8 mouse cellular contexts compared by ENCODE assay signal in genomic region chr9:88522569-88523334, GRCm38 (mm10). TPM values are rescaled to one million over a fixed set of nuclear protein-coding genes. Genes with fewer than 3 reads are reported as not detected.
DNase-seq lines count a peak whose midpoint lies in the region; ATAC-seq and TF ChIP-seq lines count a peak whose summit lies in the region.

No protein-coding gene starts in this region.

- ATAC-seq in CD4-positive, CD25-positive, alpha-beta regulatory T cell, adult 4 months: peak; percentile 91
- ATAC-seq in heart, embryonic 15.5 days (replicated peaks; ENCODE audit: insufficient number of reproducible peaks, insufficient read depth, low FRiP score, low read depth): peak; percentile 92
- peak; percentile 91 for ATAC-seq in liver, embryonic 14.5 days (ENCODE audit: insufficient read depth)
- peak; percentile 84 for ATAC-seq in neural tube, embryonic 11.5 days (ENCODE audit: insufficient read depth, low FRiP score, low TSS enrichment)
- ATAC-seq in stomach, postnatal 0 days (ENCODE audit: low FRiP score, low TSS enrichment): peak; percentile 96

- TF ChIP-seq CTCF in liver, embryonic 14.5 days (IDR thresholded peaks at IDR 0.05; ENCODE audit: low read depth): peak; percentile 77
- TF ChIP-seq CTCF in stomach, postnatal 0 days (IDR thresholded peaks at IDR 0.05; ENCODE audit: low read depth): peak; percentile 69

- TF ChIP-seq EP300 in liver, embryonic 14.5 days (IDR thresholded peaks at IDR 0.05; ENCODE audit: low read depth): peak; percentile 25
- TF ChIP-seq EP300 in stomach, postnatal 0 days (optimal IDR thresholded peaks at IDR 0.05): peak; percentile 88

- H3K9ac ChIP-seq in heart, embryonic 15.5 days: peak overlapping the region; percentile 87
- peak overlapping the region; percentile 98 for H3K9ac ChIP-seq in liver, embryonic 14.5 days (replicated peaks)
- peak overlapping the region; percentile 94 for H3K9ac ChIP-seq in neural tube, embryonic 11.5 days (ENCODE audit: low read length)
- peak overlapping the region; percentile 86 for H3K9ac ChIP-seq in stomach, postnatal 0 days (ENCODE audit: low read length)

- peaks cover 19% of the 10 kb centered on the region for H3K4me1 ChIP-seq in forebrain, embryonic 10.5 days
- peaks cover 11% of the 10 kb centered on the region for H3K4me1 ChIP-seq in heart, embryonic 15.5 days (replicated peaks)
- peaks cover 0 to 7% of the 10 kb centered on the region in 2 experiments; a peak in 3 of 4 replicates for H3K4me1 ChIP-seq in liver, embryonic 14.5 days (replicated peaks; ENCODE audit: control insufficient read depth in 2 of 2, insufficient read depth in 2 of 2, low read length in 1 of 2)
- H3K4me1 ChIP-seq in neural tube, embryonic 11.5 days (ENCODE audit: control insufficient read depth, insufficient read depth, low read length): peaks cover 9% of the 10 kb centered on the region
- no peaks in the 10 kb centered on the region for H3K4me1 ChIP-seq in stomach, postnatal 0 days (replicated peaks; ENCODE audit: control insufficient read depth, insufficient read depth)

- peak overlapping the region; percentile 98 for H3K27ac ChIP-seq in forebrain, embryonic 10.5 days
- peak overlapping the region; percentile 89 for H3K27ac ChIP-seq in heart, embryonic 15.5 days
- peak overlapping the region; percentile 92 for H3K27ac ChIP-seq in liver, embryonic 14.5 days
- H3K27ac ChIP-seq in neural tube, embryonic 11.5 days (ENCODE audit: low read depth, low read length): peak overlapping the region; percentile 86
- peak overlapping the region; percentile 89 for H3K27ac ChIP-seq in stomach, postnatal 0 days (replicated peaks)

- DNase-seq in c-Kit-negative CD71-positive TER-119-positive erythroid progenitor cells, embryonic 14.5 days (ENCODE audit: low read depth, low spot score): peak; percentile 98
- peak; percentile 97 for DNase-seq in forebrain, embryonic 10.5 days (ENCODE audit: extremely low spot score, low spot score)
- peak; percentile 97 to 99 for DNase-seq in kidney, postnatal 25 days
- DNase-seq in liver, embryonic 14.5 days (ENCODE audit: low read depth in 3 of 3, low spot score in 3 of 3): peak; percentile 96 to 97 (median 97)
- DNase-seq in neural tube, embryonic 11.5 days (ENCODE audit: low spot score): peak; percentile 97
- DNase-seq in stomach, postnatal 0 days (ENCODE audit: low spot score): peak; percentile 97

- H3K36me3 ChIP-seq in forebrain, embryonic 10.5 days (replicated peaks): peaks cover 25% of the 10 kb centered on the region
- H3K36me3 ChIP-seq in heart, embryonic 15.5 days: peaks cover 17% of the 10 kb centered on the region; the same call in 1 of the 2 replicates
- H3K36me3 ChIP-seq in liver, embryonic 14.5 days (replicated peaks; ENCODE audit: control insufficient read depth, insufficient read depth, low read depth): peaks cover 14% of the 10 kb centered on the region
- H3K36me3 ChIP-seq in neural tube, embryonic 11.5 days (ENCODE audit: control insufficient read depth, insufficient read depth, low read length): 0 out of 2 replicates have a peak, but pooled peaks cover 2% of the 10 kb centered on the region
- 0 out of 2 replicates have a peak, but pooled peaks cover 3% of the 10 kb centered on the region for H3K36me3 ChIP-seq in stomach, postnatal 0 days (ENCODE audit: control insufficient read depth, insufficient read depth, low read length)

- peak overlapping the region; percentile 69 for H3K4me3 ChIP-seq in forebrain, embryonic 10.5 days
- peak overlapping the region; percentile 81 for H3K4me3 ChIP-seq in heart, embryonic 15.5 days
- H3K4me3 ChIP-seq in liver, embryonic 14.5 days (ENCODE audit: insufficient read depth in 1 of 2, low read depth in 2 of 2, low read length in 2 of 2): peak overlapping the region; percentile 92 to 99
- H3K4me3 ChIP-seq in neural tube, embryonic 11.5 days (ENCODE audit: low read depth, low read length): peak overlapping the region; percentile 68
- peak overlapping the region; percentile 79 for H3K4me3 ChIP-seq in stomach, postnatal 0 days (ENCODE audit: low read depth, low read length)

- peak overlapping the region; percentile 80 for H3K4me2 ChIP-seq in heart, embryonic 15.5 days
- H3K4me2 ChIP-seq in liver, embryonic 14.5 days (ENCODE audit: low read depth): peak overlapping the region; percentile 98
- peak overlapping the region; percentile 83 for H3K4me2 ChIP-seq in neural tube, embryonic 11.5 days (ENCODE audit: low read depth)
- peak overlapping the region; percentile 69 for H3K4me2 ChIP-seq in stomach, postnatal 0 days (replicated peaks; ENCODE audit: low read depth)

- under 1% methylated on average over 69 of the region's 69 CpGs for WGBS in forebrain, embryonic 10.5 days
- WGBS in heart, embryonic 15.5 days: under 1% methylated on average over 69 of the region's 69 CpGs
- under 1% methylated on average over 69 of the region's 69 CpGs for WGBS in liver, embryonic 14.5 days (ENCODE audit: insufficient replicate concordance)
- WGBS in neural tube, embryonic 11.5 days: under 1% methylated on average over 69 of the region's 69 CpGs
- WGBS in stomach, postnatal 0 days: under 1% methylated on average over 68 of the region's 69 CpGs

- H3K27me3 ChIP-seq in forebrain, embryonic 10.5 days (ENCODE audit: poor library complexity, severe bottlenecking): no peaks in the 10 kb centered on the region
- no peaks in the 10 kb centered on the region for H3K27me3 ChIP-seq in heart, embryonic 15.5 days
- no peaks in the 10 kb centered on the region for H3K27me3 ChIP-seq in liver, embryonic 14.5 days (ENCODE audit: control insufficient read depth, insufficient read depth, low read length)
- no peaks in the 10 kb centered on the region for H3K27me3 ChIP-seq in neural tube, embryonic 11.5 days (ENCODE audit: control insufficient read depth, insufficient read depth, low read length)
- H3K27me3 ChIP-seq in stomach, postnatal 0 days (ENCODE audit: control insufficient read depth, insufficient read depth, low read length): no peaks in the 10 kb centered on the region

- no peaks in the 10 kb centered on the region for H3K9me3 ChIP-seq in forebrain, embryonic 10.5 days
- H3K9me3 ChIP-seq in heart, embryonic 15.5 days (replicated peaks): no peaks in the 10 kb centered on the region
- no peaks in the 10 kb centered on the region for H3K9me3 ChIP-seq in liver, embryonic 14.5 days (ENCODE audit: control insufficient read depth, low read length)
- no peaks in the 10 kb centered on the region for H3K9me3 ChIP-seq in neural tube, embryonic 11.5 days (ENCODE audit: control insufficient read depth, low read length)
- H3K9me3 ChIP-seq in stomach, postnatal 0 days (ENCODE audit: control insufficient read depth, low read length): no peaks in the 10 kb centered on the region

RNA-seq across cellular contexts. Expression of gene Zfp949, which starts 25.1 kb away (rescaled TPM):
- polyA plus RNA-seq in CD4-positive, CD25-positive, alpha-beta regulatory T cell, adult 4 months (2017; shearing (Covaris generic)): 10 to 100 TPM; 15.4 to 16.7 TPM
- polyA plus RNA-seq in forebrain, embryonic 10.5 days (2016; fragmentation: Nextera tagmentation; extraction: Ambion mirVana): 5.7 and 5.8 TPM in 2 replicates
- polyA plus RNA-seq in heart, embryonic 15.5 days (2015; fragmentation: Nextera tagmentation; extraction: Ambion mirVana): 7.6 and 9.0 TPM in 2 replicates
- polyA plus RNA-seq in liver, embryonic 14.5 days (2012; rRNA removed): 2.3 and 3.8 TPM in 2 replicates
- 5.8 and 6.0 TPM in 2 replicates for polyA plus RNA-seq in liver, embryonic 14.5 days (2014; fragmentation: Nextera tagmentation; extraction: Ambion mirVana)
- 10.9 and 14.2 TPM in 2 replicates for polyA plus RNA-seq in neural tube, embryonic 11.5 days (2014; fragmentation: Nextera tagmentation; extraction: Ambion mirVana)
- 6.8 and 7.2 TPM in 2 replicates for polyA plus RNA-seq in stomach, postnatal 0 days (2015; fragmentation: Nextera tagmentation; extraction: Ambion mirVana)

RNA-seq across cellular contexts. Expression of gene Syncrip, which starts 40.4 kb away (rescaled TPM):
- 100 to 1,000 TPM in 1 of 2 experiments, 10 to 100 TPM in 1; 96.0 to 101 TPM for polyA plus RNA-seq in CD4-positive, CD25-positive, alpha-beta regulatory T cell, adult 4 months (2017; shearing (Covaris generic))
- polyA plus RNA-seq in forebrain, embryonic 10.5 days (2016; fragmentation: Nextera tagmentation; extraction: Ambion mirVana): 139 and 142 TPM in 2 replicates
- polyA plus RNA-seq in heart, embryonic 15.5 days (2015; fragmentation: Nextera tagmentation; extraction: Ambion mirVana): 51.5 and 52.1 TPM in 2 replicates
- polyA plus RNA-seq in liver, embryonic 14.5 days (2012; rRNA removed): 10.7 and 24.3 TPM in 2 replicates
- polyA plus RNA-seq in liver, embryonic 14.5 days (2014; fragmentation: Nextera tagmentation; extraction: Ambion mirVana): 47.0 and 53.4 TPM in 2 replicates
- 124 and 132 TPM in 2 replicates for polyA plus RNA-seq in neural tube, embryonic 11.5 days (2014; fragmentation: Nextera tagmentation; extraction: Ambion mirVana)
- polyA plus RNA-seq in stomach, postnatal 0 days (2015; fragmentation: Nextera tagmentation; extraction: Ambion mirVana): 38.8 and 51.7 TPM in 2 replicates

RNA-seq across cellular contexts. Expression of gene Trim43a, which starts 57.9 kb away (rescaled TPM):
- not detected for polyA plus RNA-seq in CD4-positive, CD25-positive, alpha-beta regulatory T cell, adult 4 months (2017; shearing (Covaris generic))
- not detected in 2 replicates for polyA plus RNA-seq in forebrain, embryonic 10.5 days (2016; fragmentation: Nextera tagmentation; extraction: Ambion mirVana)
- 0.08 and 0.16 TPM in 2 replicates for polyA plus RNA-seq in heart, embryonic 15.5 days (2015; fragmentation: Nextera tagmentation; extraction: Ambion mirVana)
- 0.02 and 0.08 TPM in 2 replicates for polyA plus RNA-seq in liver, embryonic 14.5 days (2012; rRNA removed)
- polyA plus RNA-seq in liver, embryonic 14.5 days (2014; fragmentation: Nextera tagmentation; extraction: Ambion mirVana): not detected in 2 replicates
- 0.12 TPM in 1 of 2 replicates, not detected in the other for polyA plus RNA-seq in neural tube, embryonic 11.5 days (2014; fragmentation: Nextera tagmentation; extraction: Ambion mirVana)
- polyA plus RNA-seq in stomach, postnatal 0 days (2015; fragmentation: Nextera tagmentation; extraction: Ambion mirVana): 0.17 TPM in 1 of 2 replicates, not detected in the other

Comparison
In these comparisons a context has a peak if more than half of its experiments do, and no peak if none do; other contexts are left out.
1. Peak in every context shown above with its lines: DNase-seq, ATAC-seq, H3K4me3 ChIP-seq and H3K27ac ChIP-seq.